Mouse (Mus musculus) cortical plate, adult 2 months (tissue): Measurements from ENCODE around the gene Spdye4c.

Experiments
- CTCF ChIP-seq: fragments of 200-500 bp; IDR thresholded peaks from 2 replicates; pipeline ENCODE4 v1.5.1; 2011; ENCODE audit warnings: mild to moderate bottlenecking, control low read depth, low read length; ENCODE audit not compliant: insufficient read depth; ENCODE audit errors: extremely low read depth
- POLR2A ChIP-seq: fragments of 200-500 bp; IDR thresholded peaks from 2 replicates; pipeline ENCODE4 v1.6.1; 2011; ENCODE audit warnings: mild to moderate bottlenecking, low read length, control low read depth; ENCODE audit not compliant: insufficient read depth; ENCODE audit errors: extremely low read depth

DNA sequence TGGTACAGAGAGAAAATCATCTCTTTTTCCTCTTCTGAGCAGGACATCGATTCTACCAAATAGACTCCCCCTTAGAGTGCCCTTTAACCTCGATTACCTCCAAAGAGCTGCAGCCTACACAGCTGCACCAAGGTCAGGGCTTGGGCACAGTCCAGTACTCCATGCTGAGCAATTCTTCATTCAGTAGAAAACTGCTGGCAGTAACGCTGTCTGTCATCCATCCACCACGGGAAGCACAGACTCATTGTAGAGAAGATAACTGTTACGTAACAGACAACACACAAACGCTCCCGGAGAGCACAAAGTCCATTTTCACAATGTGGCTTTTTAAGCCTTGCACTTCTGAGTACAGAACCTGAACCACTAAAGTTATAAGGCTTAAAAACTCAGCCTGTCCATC, 21.3 kb downstream of the Spdye4c start:
- TF ChIP-seq CTCF = no peak
- TF ChIP-seq POLR2A = no peak
